Mouse (Mus musculus): ENCODE measurements around the gene Hacl1.

GRCm38 (mm10) chr14:31559216-31559615, 81.9 kb downstream of the Hacl1 start:
- TF ChIP-seq POLR2A (IDR thresholded peaks at IDR 0.05; ENCODE audit: insufficient read length, low read depth) (no peak), POLR2AphosphoS2 (IDR thresholded peaks at IDR 0.05; ENCODE audit: insufficient read length, low read depth) (no peak), E2F4 (IDR thresholded peaks at IDR 0.05; ENCODE audit: insufficient read depth) (no peak), MAX (IDR thresholded peaks at IDR 0.05; ENCODE audit: low read depth) (no peak), TCF12 (IDR thresholded peaks at IDR 0.05; ENCODE audit: insufficient read depth, poor library complexity, severe bottlenecking) (no peak), SRF (IDR thresholded peaks at IDR 0.05; ENCODE audit: control insufficient read depth, insufficient read length, low read depth) (no peak), CEBPB (IDR thresholded peaks at IDR 0.05; ENCODE audit: insufficient read depth, poor library complexity, severe bottlenecking) (no peak), MYOD1 (IDR thresholded peaks at IDR 0.05; ENCODE audit: control insufficient read depth in 1 of 3, insufficient read length in 2 of 3, low read depth in 2 of 3) (peak in 2 of 3 experiments; percentile 46 to 53), MYOG (IDR thresholded peaks at IDR 0.05; ENCODE audit: control insufficient read depth in 1 of 3, insufficient read depth in 1 of 3, insufficient read length in 2 of 3, low read depth in 2 of 3) (peak in 1 of 3 experiments; percentile 41), USF1 (IDR thresholded peaks at IDR 0.05; ENCODE audit: low read depth) (no peak), REST (IDR thresholded peaks at IDR 0.05; ENCODE audit: insufficient read depth, insufficient read length) (no peak)

All from myocyte (in vitro differentiated cells).